Mouse (Mus musculus): Measurements from ENCODE around the gene Adra1b. TPM values are rescaled to one million over a fixed set of nuclear protein-coding genes. Genes with fewer than 3 reads are reported as not detected.

The Adra1b gene
- polyA plus RNA-seq, 1 experiment: 19.8 TPM

DNA sequence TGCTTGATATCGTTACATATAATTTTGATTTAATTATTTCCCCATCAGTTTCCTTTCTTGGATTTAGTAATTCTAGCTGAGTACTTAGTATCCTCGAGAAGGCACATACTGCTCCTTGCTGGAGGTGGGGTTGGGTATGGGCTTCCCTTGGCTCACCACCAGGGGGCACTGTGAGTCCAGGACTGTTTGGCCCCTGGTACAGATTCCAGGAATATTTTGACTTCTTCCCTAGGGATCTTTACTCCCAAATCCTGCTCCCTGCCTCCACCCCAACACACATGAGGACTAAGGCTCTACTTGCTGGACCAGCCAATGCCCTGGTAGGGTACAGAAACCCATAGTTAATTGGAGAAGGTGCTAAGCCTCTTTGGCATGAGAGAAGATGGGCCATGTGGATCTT is 117.2 kb downstream of the Adra1b start:
- TF ChIP-seq CTCF (IDR thresholded peaks at IDR 0.05; ENCODE audit: extremely low read depth, insufficient read depth, low read length) (peak; percentile 73), POLR2A (IDR thresholded peaks at IDR 0.05; ENCODE audit: extremely low read depth, insufficient read depth, low read length) (no peak)
- H3K4me1 ChIP-seq (ENCODE audit: control insufficient read depth, insufficient read depth, low read length): 0 out of 2 replicates have a peak, but pooled peaks cover 1% of the 10 kb centered on the region
- H3K4me3 ChIP-seq (ENCODE audit: insufficient read depth, low read length): no peak overlapping the region
- H3K27ac ChIP-seq (ENCODE audit: insufficient read depth, low read length): no peak overlapping the region

DNA sequence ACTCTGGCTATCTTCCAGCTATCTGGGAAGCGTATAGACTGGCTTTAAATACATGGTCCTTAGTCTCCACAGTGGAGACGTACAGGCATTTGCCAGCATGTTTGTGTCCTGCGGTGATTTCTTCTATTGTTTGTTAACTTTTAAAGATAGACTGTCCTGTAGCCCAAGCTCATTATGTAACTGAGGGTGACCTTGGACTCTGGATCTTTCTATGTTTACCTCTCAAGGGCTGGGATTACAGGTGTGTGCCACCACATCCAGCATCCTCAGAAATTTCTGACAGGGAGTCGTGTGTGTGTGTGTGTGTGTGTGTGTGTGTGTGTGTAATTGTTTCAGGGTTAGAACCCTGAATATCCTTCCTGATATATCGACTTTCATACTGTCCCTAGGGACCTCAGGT is 117.9 kb downstream of the Adra1b start:
- no peak overlapping the region for H3K27ac ChIP-seq (ENCODE audit: insufficient read depth, low read length)
- TF ChIP-seq CTCF (IDR thresholded peaks at IDR 0.05; ENCODE audit: extremely low read depth, insufficient read depth, low read length) (no peak), POLR2A (IDR thresholded peaks at IDR 0.05; ENCODE audit: extremely low read depth, insufficient read depth, low read length) (no peak)
- H3K4me1 ChIP-seq (ENCODE audit: control insufficient read depth, insufficient read depth, low read length): 0 out of 2 replicates have a peak, but pooled peaks cover 1% of the 10 kb centered on the region
- no peak overlapping the region for H3K4me3 ChIP-seq (ENCODE audit: insufficient read depth, low read length)

DNA sequence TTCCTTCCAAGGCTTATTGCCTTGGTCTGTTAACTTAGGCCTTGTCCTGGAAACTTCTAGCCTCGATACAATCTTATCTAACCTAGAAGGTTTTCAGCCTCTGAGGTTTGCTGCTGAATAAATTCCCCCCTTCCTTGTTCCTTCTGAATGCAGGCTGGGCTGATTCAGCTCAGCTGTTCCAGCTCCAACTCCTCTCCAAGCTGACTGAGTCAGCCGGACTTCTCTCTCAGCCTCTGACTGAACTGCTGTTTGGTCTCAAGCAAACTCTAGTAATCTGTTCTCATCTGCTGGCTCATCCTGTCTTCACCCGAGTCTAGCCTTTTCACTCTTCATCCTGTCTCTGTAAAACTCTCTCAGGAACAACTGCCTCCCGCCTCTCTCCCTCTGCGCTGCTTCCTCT is 121.5 kb downstream of the Adra1b start:
- Histone ChIP-seq H3K27ac (ENCODE audit: insufficient read depth, low read length) (no peak overlapping the region), H3K4me1 (ENCODE audit: control insufficient read depth, insufficient read depth, low read length) (0 out of 2 replicates have a peak, but pooled peaks cover 1% of the 10 kb centered on the region), H3K4me3 (ENCODE audit: insufficient read depth, low read length) (no peak overlapping the region)
- TF ChIP-seq POLR2A (IDR thresholded peaks at IDR 0.05; ENCODE audit: extremely low read depth, insufficient read depth, low read length) (no peak), CTCF (IDR thresholded peaks at IDR 0.05; ENCODE audit: extremely low read depth, insufficient read depth, low read length) (no peak)

DNA sequence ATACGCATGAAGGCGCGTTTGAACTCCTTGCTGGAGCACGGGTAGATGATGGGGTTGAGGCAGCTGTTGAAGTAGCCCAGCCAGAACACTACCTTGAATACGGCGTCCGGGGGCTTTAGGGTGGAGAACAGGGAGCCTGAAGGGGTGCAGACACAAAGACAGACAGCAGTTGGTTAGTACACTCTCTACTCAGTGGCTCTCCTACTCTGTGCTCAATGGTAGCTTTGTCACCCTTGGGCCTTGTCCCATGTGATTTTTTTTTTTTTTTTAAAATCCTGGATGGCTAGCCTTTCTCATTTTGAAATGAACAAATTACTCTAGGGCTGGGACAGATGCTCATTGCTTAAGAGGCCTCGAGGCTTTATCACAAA is 124.7 kb downstream of the Adra1b start:
- no peak overlapping the region for H3K27ac ChIP-seq (ENCODE audit: insufficient read depth, low read length)
- no peak overlapping the region for H3K4me3 ChIP-seq (ENCODE audit: insufficient read depth, low read length)
- no peaks in the 10 kb centered on the region for H3K4me1 ChIP-seq (ENCODE audit: control insufficient read depth, insufficient read depth, low read length)
- TF ChIP-seq CTCF (IDR thresholded peaks at IDR 0.05; ENCODE audit: extremely low read depth, insufficient read depth, low read length): no peak

DNA sequence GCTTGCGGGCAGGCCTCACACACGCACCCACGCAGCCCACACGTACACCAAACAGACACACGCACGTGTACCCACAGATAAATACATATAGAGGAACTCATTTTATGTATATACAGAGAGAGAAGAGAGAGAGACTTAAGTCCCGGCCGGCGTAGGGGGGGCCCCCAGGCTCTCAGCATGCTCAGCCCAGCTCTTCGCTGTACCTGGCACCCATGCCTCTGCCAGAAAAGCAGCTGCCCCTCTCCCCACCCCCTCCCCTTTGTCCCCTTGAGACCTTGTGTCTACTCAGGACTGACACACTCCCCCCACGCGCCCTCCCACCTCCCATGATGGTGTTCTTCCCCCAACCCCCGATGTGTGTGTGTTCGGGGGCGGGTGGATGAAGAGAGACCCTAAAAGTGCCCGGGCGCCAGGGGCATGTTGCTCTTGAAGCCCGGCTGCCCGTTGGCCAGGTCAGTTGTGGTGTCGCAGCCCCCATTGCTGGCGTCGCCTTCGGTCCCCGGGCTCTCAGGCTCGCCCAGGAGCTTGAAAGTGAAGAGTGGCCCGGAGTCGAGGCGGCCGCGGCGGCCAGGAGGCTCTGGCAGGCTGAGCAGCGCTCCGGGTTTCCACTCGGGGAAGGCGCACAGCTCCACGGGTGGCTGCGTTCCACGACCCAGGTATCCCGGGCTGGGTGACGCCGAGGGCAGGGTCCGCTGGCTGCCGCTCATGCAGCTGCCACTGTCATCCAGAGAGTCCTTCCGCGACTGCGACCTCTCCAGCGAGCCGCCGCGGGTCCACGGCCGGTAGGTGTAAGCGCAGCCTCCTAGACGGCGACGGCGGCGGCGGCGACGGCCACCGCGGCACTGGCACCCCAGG is 125.3 kb downstream of the Adra1b start:
- Histone ChIP-seq H3K4me1 (ENCODE audit: control insufficient read depth, insufficient read depth, low read length) (no peaks in the 10 kb centered on the region), H3K27ac (ENCODE audit: insufficient read depth, low read length) (no peak overlapping the region), H3K4me3 (ENCODE audit: insufficient read depth, low read length) (no peak overlapping the region)
- TF ChIP-seq POLR2A (IDR thresholded peaks at IDR 0.05; ENCODE audit: extremely low read depth, insufficient read depth, low read length): no peak
- no peak for TF ChIP-seq CTCF (IDR thresholded peaks at IDR 0.05; ENCODE audit: extremely low read depth, insufficient read depth, low read length)

DNA sequence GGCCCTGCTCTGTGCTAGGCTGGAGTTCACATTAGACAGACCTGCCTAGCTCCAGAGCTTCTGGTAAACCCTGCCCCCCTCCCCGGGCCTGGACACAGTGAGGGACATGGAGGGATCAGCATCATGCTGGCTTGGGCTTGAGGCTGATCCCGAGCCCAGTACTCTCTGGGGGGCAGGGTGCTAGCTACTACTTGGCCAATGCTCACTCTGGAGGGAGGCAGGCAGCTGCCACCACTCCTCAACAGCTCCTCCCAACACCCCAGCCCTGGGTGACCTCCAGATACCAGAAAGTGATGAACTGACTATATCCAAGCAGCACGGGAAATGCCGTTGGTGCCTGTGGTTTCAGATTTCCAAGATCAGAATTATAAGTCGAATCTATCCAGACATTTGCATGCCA is 127.3 kb downstream of the Adra1b start:
- Histone ChIP-seq H3K4me1 (ENCODE audit: control insufficient read depth, insufficient read depth, low read length) (no peaks in the 10 kb centered on the region), H3K27ac (ENCODE audit: insufficient read depth, low read length) (no peak overlapping the region), H3K4me3 (ENCODE audit: insufficient read depth, low read length) (no peak overlapping the region)
- no peak for TF ChIP-seq CTCF (IDR thresholded peaks at IDR 0.05; ENCODE audit: extremely low read depth, insufficient read depth, low read length)
- no peak for TF ChIP-seq POLR2A (IDR thresholded peaks at IDR 0.05; ENCODE audit: extremely low read depth, insufficient read depth, low read length)

DNA sequence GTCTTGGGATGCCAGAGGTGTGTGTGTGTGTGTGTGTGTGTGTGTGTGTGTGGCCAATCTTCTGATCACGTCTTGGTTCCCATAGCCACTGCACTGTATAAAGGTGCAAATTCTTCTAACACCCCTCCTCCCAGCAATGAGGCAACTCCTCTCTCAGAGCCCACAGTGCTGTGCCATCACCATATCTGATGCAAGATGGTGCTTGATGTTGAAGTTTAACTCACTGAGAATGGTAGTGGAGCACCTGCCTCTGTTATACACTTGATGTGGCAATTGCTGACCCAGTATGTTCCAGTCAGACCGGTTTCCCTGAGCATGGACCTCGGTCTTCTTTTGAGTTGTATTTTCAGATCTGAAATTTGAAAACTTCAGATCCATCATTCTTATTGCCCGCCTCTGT is 130.9 kb downstream of the Adra1b start:
- TF ChIP-seq CTCF (IDR thresholded peaks at IDR 0.05; ENCODE audit: extremely low read depth, insufficient read depth, low read length) (no peak), POLR2A (IDR thresholded peaks at IDR 0.05; ENCODE audit: extremely low read depth, insufficient read depth, low read length) (no peak)

DNA sequence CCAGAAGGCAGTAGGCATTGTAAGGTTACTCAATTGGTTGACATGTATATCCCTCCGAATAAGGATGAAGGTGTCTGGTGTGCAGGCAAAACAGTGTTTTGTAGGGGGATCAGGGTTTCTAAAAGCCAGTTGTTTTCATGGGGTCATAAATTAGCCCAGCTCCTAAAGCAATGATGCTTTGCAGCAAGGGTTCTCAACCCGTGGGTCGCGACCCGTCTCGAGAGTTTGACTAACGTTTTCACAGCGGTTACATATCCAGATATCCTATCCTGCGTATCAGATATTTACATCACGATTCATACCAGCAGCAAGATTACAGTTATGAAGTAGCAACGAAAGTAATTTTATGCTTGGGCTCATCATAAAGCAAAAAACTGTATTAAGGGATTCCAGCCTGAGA is 133.3 kb downstream of the Adra1b start:
- no peak overlapping the region for H3K4me3 ChIP-seq (ENCODE audit: insufficient read depth, low read length)
- no peak overlapping the region for H3K27ac ChIP-seq (ENCODE audit: insufficient read depth, low read length)
- H3K4me1 ChIP-seq (ENCODE audit: control insufficient read depth, insufficient read depth, low read length): no peaks in the 10 kb centered on the region
- TF ChIP-seq POLR2A (IDR thresholded peaks at IDR 0.05; ENCODE audit: extremely low read depth, insufficient read depth, low read length) (no peak), CTCF (IDR thresholded peaks at IDR 0.05; ENCODE audit: extremely low read depth, insufficient read depth, low read length) (no peak)

More for the DNA sequence above, 130.9 kb downstream of the Adra1b start:
- H3K27ac ChIP-seq (ENCODE audit: insufficient read depth, low read length): no peak overlapping the region
- H3K4me3 ChIP-seq (ENCODE audit: insufficient read depth, low read length): no peak overlapping the region
- no peaks in the 10 kb centered on the region for H3K4me1 ChIP-seq (ENCODE audit: control insufficient read depth, insufficient read depth, low read length)

DNA sequence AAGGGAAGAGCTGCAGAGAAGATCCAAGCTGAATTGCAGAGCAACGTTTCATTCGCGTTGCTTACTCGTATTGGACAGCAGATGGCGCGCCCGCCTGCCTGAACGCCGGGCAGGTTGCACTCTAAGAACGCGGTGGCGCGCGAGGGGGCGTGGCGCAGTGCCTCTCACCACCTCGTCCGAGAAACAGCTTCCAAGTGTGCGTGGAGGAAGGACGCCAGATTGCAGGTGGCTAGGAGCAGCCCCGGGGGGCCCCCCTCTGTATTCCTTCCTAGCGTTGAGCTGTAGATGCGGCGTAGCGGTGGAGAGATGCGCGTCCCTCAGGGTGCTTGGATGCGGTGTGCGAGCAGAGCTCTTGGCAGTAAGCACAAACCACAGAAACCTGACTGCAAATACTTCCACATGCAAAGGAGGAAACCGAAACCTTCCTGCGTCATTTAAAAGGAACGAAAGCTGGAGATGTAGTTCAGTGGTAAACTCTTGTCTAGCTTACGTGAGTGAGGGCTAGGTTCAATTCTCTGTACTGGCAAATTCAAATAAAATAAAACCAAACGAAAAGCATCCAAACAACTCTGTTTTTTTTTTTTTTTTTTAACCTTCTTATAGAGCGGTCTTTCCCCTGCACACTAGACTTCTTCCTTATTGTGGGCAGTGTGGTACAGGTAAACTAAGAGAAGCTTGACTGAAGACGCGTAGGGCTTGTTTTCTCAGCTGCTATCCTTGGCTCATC is 133.9 kb downstream of the Adra1b start:
- peak overlapping the region; percentile 38 for H3K4me3 ChIP-seq (ENCODE audit: insufficient read depth, low read length)
- no peaks in the 10 kb centered on the region for H3K4me1 ChIP-seq (ENCODE audit: control insufficient read depth, insufficient read depth, low read length)
- TF ChIP-seq POLR2A (IDR thresholded peaks at IDR 0.05; ENCODE audit: extremely low read depth, insufficient read depth, low read length) (no peak), CTCF (IDR thresholded peaks at IDR 0.05; ENCODE audit: extremely low read depth, insufficient read depth, low read length) (peak; percentile 69)
- H3K27ac ChIP-seq (ENCODE audit: insufficient read depth, low read length): no peak overlapping the region

DNA sequence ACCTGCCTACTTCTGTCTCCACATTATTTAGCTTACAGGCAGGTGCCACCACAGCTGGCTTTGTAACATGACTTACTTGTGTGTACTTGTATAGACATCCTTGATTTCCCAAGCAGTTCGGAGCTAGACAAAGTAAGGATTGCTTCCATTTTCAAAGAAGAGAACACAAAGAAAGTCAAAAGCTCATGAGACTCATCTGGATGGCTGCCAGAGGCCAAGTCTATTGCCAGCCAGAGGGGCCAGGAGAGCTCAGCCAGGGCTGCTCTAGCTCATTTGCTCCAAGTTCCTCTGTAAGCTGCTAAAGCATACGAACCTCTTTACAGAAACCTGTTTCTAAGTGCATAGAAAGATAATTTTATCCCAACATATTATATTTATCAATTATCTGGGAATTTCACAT is 142.6 kb downstream of the Adra1b start:
- Histone ChIP-seq H3K4me1 (ENCODE audit: control insufficient read depth, insufficient read depth, low read length) (no peaks in the 10 kb centered on the region), H3K4me3 (ENCODE audit: insufficient read depth, low read length) (no peak overlapping the region)
- TF ChIP-seq CTCF (IDR thresholded peaks at IDR 0.05; ENCODE audit: extremely low read depth, insufficient read depth, low read length): no peak
- no peak for TF ChIP-seq POLR2A (IDR thresholded peaks at IDR 0.05; ENCODE audit: extremely low read depth, insufficient read depth, low read length)

More for the DNA sequence above, 142.6 kb downstream of the Adra1b start:
- H3K27ac ChIP-seq (ENCODE audit: insufficient read depth, low read length): no peak overlapping the region

Measured in cortical plate, adult 2 months (tissue).